Mouse (Mus musculus) T-helper 17 cell (primary cell): ENCODE measurements at regions not wholly inside any gene's neighbourhood (a gene's known extent, or its start where the extent isn't known, plus 50 kb on each side); places are given as distances from the start of the nearest gene placed in this dataset.

Source experiments
- in situ Hi-C, 2 experiments: fragments of 300-600 bp; cut with MboI, MseI; formaldehyde crosslinking; loops; 1 replicate in 1 of 2; 2 replicates in 1 of 2; pipeline ENCODE4 v1.15.1; 2025; ENCODE audit warnings: high pct_unique_total_duplicates in 2 of 2

DNA sequence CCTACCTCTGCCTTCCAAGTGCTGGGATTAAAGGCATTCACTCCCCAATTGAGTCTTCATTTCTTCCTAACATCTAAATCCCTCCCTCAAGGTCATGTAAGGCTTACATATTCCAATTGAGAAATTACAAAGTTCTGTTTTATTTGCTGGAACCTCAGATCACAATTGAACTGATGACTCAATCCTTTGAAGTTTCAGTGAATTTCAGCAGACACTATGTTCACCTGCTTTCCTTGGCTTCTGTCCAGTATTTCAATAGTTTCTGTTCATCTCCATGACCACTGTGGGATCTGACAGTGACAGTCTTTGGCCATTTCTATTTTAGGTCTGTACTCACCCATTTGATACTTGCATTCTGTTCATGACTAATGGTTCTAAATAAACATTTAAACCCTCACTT is 241.9 kb upstream of the Cdh12 start:
- in situ Hi-C loops: no loop called here

DNA sequence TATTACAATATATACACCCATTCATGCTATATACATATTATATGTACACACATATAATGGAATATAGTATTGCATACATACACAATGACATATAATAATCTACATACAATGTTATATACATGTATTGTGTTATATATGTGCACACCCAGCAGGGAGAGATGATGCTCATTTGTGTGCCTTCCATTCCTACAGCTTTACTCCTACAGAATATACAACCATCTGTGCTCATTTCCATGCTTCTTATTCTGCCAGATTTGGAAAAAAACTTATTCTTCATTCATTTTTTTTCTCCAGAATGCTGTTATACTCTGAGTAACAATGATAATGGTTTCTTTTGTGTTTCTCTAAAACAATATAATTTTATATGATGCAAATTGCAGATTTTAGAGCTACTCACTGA is 227.0 kb upstream of the Cdh12 start:
- in situ Hi-C loops: loop anchor here in 1 of 2 experiments (10.0 kb wide), 1 partner anchor 743 kb away; no protein-coding TSS in a partner anchor

DNA sequence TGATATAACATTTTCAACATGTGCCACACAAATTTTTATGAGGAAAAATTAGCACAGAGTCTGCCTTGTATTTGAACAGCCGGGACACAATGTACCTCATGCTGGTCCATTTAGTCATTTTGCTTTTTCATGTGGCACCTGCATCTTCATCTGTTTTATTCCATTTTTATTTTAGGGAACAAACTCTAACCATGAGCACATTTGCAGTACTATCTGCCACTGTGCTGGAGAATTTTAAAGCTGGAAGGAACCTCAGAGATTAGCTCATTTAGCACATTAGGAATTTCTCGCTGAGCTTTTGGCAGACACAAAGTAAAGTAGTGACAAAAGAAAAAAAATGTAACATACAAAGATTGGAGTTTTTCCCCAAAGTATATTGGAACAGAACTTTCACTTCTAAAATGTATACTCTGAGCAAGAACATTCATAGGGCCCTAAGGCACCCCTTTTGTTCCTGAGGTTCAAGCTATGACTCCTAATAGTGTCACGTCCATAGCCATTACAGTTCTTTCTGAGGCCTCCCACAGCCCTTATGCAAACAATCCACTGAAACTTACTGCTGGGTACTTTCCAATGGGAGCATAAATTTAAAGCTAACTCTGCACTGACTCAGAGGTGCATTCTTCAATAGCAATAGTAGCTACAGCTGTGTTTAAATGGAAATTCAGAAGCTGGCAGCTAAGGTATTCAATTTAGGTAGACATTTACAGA is 225.6 kb upstream of the Cdh12 start:
- in situ Hi-C loops: loop anchor here in 1 of 2 experiments (10.0 kb wide), 1 partner anchor 741 kb away; no protein-coding TSS in a partner anchor

DNA sequence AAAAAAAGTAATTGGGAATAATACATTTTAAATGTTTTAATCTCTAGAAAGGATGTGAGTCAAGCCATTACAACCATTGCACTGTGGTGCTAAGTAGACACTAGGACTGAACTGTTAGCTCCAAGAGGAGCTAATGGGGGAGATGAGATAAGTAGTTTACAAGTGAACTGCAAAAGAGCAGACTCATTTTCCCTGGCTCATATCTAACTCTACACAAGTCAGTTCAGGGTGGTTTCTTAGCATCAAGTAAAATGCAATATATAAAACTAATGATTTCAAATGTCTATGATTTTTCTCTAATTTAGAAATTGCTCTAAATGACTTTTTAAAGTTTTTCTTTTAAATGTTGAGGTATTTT is 225.1 kb upstream of the Cdh12 start:
- in situ Hi-C loops: loop anchor here in 1 of 2 experiments (10.0 kb wide), 1 partner anchor 741 kb away; no protein-coding TSS in a partner anchor

DNA sequence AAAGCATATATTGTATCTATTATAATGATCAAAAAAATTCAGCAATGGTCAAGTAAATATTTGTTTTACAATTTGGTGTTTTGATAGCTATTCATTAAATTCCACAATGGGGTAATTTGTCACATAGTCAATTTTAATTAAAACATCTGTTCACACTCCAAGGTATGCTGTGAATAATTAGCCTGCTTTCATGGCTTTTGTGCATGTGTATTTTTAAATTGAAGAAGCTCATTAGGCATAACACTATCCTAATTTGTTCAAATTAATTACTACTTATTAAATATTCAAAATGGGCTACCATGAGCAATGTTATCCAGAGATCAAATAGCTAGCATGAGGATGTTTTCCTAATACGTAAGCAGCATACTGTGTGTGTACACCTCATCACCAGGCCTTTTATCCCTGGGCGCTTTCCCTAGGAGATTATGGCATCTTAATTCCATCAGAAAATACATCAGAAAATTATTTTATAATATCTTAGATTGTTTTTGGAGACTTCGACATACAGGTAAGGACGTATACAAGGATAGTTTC is 183.6 kb upstream of the Cdh12 start:
- in situ Hi-C loops: no loop called here

DNA sequence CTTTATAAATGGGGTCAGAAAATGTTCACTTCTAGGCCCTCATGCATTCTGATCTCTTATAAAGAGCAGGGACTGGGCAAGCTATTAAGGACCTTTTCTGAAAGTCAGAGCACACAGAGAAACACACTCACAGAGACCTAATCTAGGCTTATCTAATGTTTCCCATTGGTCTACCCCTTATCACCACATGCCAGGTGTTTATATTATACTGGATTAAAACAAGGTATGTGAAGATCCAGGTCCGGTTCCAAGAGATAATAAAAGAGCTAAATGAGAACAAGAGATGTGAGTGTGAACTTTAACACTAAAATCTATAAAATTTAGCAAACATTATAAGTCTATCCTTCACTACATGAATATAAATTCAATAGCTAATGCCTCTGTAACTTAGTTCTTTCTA is 135.1 kb upstream of the Cdh12 start:
- in situ Hi-C loops: no loop called here

DNA sequence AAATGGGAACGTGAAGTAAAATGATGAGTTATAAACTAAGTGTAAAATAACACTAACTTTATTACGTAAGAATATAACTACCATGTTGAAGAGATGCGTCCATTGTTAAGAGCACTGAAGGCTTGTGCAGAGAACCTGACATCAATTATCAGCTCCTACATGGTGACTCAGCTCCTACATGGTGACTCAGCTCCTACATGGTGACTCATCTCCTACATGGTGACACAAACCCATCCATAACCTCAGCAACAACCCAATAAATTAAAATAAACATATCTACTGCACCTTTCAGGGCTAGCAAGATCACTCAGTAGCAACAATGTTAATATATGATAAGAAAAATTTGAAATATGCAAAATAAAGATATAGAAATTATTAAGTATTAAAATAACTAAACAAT is 125.5 kb upstream of the Cdh12 start:
- in situ Hi-C loops: no loop called here
